Mouse (Mus musculus): ENCODE data around the gene Rps6kl1. TPM values are rescaled to one million over a fixed set of nuclear protein-coding genes. Genes with fewer than 3 reads are reported as not detected.

Gene Rps6kl1
- polyA plus RNA-seq (2012; ENCODE audit: low replicate concordance) = 0.42 and 0.45 TPM in 2 replicates

DNA sequence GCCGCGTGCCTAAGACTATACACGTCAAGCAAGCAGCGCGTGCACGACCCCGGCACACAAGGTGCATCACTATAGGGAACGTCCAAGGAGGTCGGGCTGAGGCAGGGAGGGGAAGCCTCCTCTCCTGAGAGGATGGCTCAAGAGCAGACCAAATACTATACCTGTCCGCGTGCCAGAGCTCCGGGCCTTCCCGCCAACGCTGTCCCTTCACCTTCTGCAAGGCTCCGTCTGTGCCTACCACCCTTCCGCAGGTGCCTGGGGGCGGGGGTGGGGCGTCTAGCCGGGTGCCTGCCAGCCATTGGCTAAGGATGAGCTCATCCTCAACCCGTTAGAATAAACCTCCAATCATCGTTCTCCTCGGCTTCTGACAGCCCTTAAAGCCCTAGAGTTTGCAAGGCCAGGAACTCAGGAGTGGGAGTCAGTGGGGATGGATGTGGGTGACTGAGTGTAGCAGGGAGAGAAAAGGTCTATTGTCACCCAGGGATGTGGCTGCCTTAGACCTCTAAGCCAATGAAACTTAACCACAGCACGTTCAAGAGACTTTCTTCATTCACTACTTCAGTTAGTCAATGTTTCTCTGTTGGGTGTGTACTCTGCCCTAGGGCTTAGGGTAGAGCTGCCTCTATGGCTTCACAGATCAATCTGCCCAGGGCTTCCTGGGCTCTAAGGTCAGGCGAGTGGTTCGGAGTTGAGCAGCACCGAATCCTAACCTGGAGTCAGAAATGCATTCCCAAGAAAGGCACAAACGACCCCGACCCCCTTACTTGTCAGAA, at the start of gene Rps6kl1:
TSS of gene Rps6kl1 (minus strand) at position 263 of the 773 bp plus-strand sequence.

GRCm38 (mm10) chr12:85177740-85178239, 26.7 kb upstream of the Rps6kl1 start, which contains the start of gene Pgf:
Gene Pgf, minus strand, starts transcription at chr12:85177790.

DNA sequence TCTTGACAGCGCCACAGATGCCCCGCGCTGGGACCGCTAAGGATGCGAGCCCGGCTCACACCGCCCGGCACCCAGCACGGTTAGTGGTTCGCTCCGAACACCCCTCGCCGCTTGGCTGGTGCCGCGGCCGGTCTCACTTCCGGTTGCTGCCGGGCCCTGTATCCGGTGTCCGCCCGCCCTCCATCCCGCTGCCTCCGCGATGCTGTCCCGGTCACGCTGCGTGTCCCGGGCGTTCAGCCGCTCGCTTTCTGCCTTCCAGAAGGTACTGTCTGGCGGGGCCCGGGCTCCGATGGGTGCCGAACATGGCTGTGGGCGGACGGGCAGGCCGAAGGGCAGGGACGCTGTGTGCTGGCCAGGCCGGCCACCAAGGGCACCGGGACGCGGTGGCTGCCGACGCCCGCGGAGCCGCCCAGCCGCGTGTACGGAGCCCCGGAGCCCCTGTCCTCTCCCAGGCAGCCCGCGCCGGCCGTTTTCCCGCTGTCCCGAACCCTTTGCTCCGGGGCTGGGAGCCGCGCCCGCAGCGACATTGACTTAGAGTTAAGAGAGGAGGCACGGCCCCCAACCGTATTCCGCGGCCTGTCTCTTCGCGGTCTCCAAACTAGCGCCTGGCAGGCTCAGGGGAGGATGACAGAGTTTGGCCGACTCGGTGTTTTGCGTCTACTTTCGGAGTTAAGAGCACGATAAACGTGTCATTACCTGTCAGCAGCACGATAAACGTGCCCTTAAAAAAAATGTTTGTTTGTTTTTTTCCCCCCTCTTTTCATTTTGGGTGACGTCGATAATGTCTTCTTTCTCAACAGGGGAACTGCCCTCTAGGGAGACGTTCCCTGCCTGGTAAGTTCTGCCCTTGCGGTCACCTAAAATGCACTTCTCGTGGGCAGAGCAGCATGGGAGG, 40.1 kb downstream of the Rps6kl1 start, which contains the start of the genes Prox2 and Dlst:
TSS of gene Prox2 (minus strand) at position 62 of the 895 bp plus-strand sequence.
TSS of gene Dlst (plus strand) at position 136 of the 895 bp plus-strand sequence.

Other genes starting within 250 kb of the Rps6kl1 start
- gene Fcf1, start 180.4 kb downstream of the Rps6kl1 start, polyA plus RNA-seq (2012; ENCODE audit: low replicate concordance) = 5.4 and 18.2 TPM in 2 replicates
- gene Arel1, start 180.4 kb downstream of the Rps6kl1 start, polyA plus RNA-seq (2012; ENCODE audit: low replicate concordance) = 4.9 and 11.6 TPM in 2 replicates
- gene Ylpm1, start 154.9 kb downstream of the Rps6kl1 start, polyA plus RNA-seq (2012; ENCODE audit: low replicate concordance) = 37.3 and 38.0 TPM in 2 replicates
- 5.1 and 6.5 TPM in 2 replicates for gene Prox2, start 40.5 kb downstream of the Rps6kl1 start, polyA plus RNA-seq (2012; ENCODE audit: low replicate concordance)
- 290 and 660 TPM in 2 replicates for gene Dlst, start 40.4 kb downstream of the Rps6kl1 start, polyA plus RNA-seq (2012; ENCODE audit: low replicate concordance)
- gene Pgf, start 26.5 kb upstream of the Rps6kl1 start, polyA plus RNA-seq (2012; ENCODE audit: low replicate concordance) = 0.12 and 0.29 TPM in 2 replicates
- gene Eif2b2, start 68.2 kb upstream of the Rps6kl1 start, polyA plus RNA-seq (2012; ENCODE audit: low replicate concordance) = 114 and 244 TPM in 2 replicates
- gene Mlh3, start 119.3 kb upstream of the Rps6kl1 start, polyA plus RNA-seq (2012; ENCODE audit: low replicate concordance) = 2.5 and 3.7 TPM in 2 replicates
- 18.1 and 48.2 TPM in 2 replicates for gene Acyp1, start 137.2 kb upstream of the Rps6kl1 start, polyA plus RNA-seq (2012; ENCODE audit: low replicate concordance)
- gene Zc2hc1c, start 137.3 kb upstream of the Rps6kl1 start, polyA plus RNA-seq (2012; ENCODE audit: low replicate concordance) = 0.05 TPM in 1 of 2 replicates, not detected in the other
- gene Nek9, start 188.1 kb upstream of the Rps6kl1 start, polyA plus RNA-seq (2012; ENCODE audit: low replicate concordance) = 13.4 and 18.3 TPM in 2 replicates
- 134 and 186 TPM in 2 replicates for gene Tmed10, start 223.6 kb upstream of the Rps6kl1 start, polyA plus RNA-seq (2012; ENCODE audit: low replicate concordance)

Data from hematopoietic multipotent progenitor cell, adult 10-12 weeks (in vitro differentiated cells).